Mouse (Mus musculus) Muller cell, postnatal 12 days (primary cell): ENCODE measurements around the gene Dhx15.

Experiments used
- DNase-seq: peaks from one replicate; pipeline ENCODE4 v3.0.0-alpha.2; 2015; ENCODE audit errors: inconsistent ontology term

Dhx15 gene

DNA sequence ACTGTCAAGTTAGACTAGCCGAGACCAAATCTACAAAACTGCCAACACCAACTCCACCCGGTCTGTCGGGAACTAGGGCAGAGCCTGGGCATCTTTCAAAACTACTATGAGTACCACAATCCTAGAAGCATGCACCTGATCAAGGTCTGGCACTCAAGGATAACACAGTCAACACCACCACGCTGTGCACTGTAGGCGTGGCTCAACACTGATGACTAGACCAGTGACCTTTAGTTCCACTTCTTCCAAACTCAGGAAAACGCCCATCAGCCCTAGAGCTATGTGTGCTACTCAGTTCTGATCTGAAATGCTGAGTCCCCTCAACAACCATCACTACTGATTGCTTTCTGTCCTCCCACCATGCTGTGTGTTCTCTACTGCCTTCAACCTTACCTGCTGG is 44.6 kb downstream of the Dhx15 start:
- DNase-seq, result no peak

DNA sequence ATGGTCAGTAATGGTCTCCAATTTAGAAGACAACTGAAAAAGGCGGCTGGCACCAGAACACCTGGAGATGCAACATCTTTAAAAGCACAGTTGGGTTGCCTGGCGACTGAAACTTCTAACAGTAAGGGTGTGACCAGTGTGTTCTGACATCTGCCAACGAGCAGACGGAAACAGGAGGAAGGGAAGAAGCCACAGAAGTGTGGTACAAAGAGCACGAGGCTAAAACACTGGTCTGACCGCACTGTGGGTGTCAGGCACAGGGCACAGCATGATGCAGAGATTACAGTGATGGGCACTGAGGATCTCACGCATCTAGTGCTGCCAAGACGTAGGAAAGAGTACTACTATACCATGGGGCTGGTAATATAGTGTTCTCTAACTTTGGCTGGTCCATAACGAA is 48.4 kb downstream of the Dhx15 start:
- DNase-seq, result no peak

DNA sequence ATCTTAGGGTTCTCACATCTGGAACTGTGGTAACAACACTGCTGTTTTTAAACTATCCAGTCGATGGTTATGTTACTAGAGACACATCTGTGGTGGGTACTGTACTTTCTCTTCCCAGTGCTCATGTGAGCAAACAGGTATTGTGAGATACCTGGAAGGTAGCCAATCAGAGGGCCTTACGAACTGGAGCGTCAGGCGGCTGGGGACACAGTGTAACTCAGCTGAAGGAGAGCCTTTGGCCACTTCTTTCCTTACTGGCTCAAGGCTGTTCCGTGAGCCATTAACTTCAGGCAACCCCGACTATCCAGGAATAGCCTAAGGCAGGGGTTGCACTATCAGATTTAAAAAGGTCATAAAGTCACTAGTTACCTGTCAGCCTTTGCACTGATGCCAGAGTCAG is 51.5 kb downstream of the Dhx15 start:
- DNase-seq, result no peak

DNA sequence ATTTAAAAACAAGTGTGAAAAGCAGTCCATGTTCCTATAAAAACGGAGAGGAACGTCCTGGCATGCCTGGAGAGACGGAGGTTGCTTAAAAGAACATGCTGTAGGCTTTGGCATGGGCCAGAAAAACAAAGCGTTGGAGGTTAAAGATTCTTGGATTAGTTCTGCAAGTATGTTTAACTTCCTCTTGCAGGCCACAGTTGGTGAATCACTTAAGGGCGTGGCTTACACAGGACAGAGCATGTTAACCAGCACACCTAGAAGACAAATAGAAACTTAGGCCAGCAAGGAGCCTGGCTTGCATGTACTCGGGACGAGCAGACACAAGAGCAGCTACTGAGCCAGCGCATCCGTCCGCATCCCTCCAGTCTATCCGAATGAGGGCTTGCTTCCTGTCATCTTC is 52.2 kb downstream of the Dhx15 start:
- no peak for DNase-seq

DNA sequence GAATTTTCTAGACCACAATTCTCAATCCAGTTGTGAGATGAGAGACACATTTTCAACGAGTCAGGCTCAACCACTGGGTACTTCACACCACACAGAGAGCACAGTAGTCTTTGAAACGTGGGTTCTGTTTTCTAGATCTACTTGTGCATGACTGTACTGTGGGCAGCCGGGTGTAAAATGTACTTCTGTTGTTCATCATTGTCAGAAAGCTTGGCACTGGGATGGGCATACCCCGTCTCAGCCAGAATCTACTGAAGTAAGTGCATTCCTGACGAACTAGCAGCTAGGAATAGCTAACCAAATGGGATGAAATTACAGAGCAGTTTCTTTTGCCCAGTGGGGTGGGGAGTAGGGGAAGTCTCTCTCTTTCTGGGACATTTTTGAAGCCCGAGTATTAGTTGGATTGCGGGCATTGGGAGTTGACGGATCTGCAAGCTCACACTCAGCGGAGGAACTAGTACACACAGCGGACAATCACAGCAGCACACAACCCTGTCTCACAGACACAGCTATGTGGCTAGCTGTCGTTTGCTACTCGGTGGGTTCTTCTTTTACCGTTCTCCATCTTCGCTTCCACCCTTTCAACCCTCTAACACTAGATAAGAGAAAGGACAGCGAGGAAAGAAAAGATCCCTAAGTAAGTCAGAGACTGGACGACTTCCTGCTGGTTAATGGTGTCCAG is 54.7 kb downstream of the Dhx15 start:
- DNase-seq, result peak; percentile 67

DNA sequence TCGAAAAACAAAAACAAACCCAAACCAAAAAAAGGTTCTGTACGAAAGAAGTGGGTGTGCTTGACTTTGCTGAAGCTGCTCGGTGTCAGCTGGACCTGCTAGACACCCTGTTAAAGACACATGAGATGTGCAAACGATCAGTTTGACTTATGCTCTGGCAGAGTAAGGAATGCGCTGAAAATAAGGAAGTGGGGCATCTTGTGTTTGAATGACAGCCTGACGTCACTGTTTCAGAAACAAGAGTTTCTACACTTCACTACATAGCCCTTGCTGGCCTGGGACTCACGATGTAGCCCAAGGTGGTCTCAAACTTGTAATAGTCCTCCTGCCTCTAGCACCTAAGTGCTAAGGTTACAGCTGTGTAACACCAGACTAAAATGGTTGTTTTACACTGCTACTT is 57.5 kb downstream of the Dhx15 start:
- no peak for DNase-seq

DNA sequence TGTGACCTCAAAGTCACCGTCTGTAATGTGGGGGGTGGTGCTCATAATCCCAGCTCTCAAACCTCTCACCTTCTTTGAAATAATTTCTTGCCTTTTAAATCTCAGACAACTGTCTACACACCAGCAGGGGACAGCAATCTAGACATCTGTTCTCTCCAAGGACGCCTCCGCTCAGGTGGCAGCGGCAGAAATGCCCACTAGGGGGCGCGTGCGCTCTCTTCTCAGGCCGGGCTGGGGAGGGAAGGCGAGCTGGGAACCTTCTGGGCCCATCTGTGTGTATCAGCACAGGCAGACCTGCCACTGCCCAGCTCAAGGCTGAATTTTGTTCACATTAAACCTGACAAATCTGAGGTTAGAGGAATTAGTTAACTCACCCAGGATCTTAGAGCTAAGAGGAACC is 58.2 kb downstream of the Dhx15 start:
- peak; percentile 12 for DNase-seq

DNA sequence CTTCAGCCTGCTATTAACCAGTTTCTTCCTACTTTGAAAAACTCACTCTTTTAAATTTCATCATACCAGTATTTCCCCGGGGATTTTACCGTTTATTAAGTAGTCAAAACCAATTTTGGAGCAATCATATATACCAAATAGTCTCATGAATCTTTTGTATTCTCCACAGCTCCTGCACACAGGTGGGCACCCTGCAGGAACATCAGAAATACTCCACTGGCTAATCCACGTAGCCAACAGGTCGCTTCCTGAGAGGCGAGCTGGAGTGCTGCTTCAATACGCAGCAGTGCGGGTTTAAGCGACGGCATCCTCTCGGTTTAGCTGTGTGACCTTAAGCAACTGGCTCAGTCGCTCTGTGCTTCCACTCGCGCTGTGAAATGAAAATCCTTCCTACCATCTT is 58.9 kb downstream of the Dhx15 start:
- DNase-seq, result no peak

DNA sequence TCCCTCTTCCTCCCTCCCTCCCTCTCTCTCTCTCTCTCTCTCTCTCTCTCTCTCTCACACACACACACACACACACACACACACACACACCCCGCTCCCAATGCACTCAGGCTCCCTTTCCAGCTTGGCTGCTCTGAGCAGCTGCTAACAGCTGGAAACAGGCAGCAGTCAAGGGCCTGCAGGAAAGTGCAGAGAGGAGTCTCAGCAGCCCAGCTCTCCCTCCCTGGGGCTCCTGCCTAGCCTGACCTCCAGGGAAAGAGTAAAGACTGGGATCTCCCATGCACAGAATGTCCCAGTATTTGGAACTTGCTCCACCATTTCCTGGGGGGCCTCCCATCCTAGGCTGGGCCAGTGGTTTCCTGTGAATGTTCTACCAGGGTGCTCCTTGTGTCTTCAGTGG is 59.8 kb downstream of the Dhx15 start:
- DNase-seq, result no peak

DNA sequence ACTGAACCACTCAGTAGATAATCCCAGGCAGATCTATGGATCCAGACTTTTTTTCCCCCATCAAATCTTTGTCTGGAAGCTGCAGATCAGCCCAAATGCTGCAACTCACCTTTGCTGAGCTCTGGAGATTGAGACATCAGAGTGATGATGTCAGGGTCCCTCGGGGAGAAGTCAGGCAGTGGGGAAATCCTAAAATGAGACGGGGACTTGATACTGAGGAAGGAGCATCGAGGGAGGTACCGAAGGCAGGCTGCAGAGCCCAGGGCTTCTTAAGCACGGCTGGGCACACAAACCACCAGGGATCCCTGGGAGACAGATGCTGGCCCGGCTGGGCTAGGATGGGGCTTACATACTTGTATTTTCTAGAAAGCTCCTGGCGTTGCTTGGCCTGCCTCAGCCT is 64.1 kb downstream of the Dhx15 start:
- no peak for DNase-seq

DNA sequence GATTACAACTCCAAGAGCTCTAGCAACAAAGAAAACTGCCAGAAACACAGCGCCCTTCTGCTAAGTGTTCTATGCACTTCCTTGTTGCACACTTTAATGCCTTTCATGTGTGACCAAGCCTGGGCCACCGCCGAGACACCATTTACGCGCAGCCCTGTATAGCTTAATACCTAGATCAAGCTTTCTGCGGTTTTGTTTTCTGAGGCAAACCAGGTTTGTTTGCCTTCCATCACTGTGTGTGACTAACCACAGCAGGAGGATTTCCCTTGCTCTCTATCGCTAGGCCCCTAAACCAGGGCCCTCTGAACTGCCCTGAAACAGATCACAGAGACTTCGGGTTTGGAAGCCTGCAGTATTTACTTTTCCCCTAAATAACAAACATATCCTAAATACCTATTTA is 64.5 kb downstream of the Dhx15 start:
- DNase-seq, result no peak

DNA sequence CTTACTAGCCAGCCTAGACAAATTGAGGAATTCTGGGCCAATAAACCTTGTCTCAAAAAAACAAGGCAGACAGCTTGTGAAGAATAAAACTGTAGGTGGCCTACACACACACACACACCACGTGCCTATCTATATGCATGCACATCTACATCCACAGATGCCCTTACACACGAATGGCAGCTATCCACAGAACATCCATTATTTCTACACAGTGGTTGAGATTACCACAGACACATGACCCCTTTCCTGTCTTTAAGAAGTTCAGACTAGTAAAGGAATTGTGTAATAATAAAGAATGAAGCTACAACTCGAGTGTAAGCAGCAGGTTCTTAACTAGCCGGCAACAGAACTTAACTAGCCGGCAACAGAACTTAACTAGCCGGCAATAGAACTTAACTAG is 68.2 kb downstream of the Dhx15 start:
- no peak for DNase-seq

DNA sequence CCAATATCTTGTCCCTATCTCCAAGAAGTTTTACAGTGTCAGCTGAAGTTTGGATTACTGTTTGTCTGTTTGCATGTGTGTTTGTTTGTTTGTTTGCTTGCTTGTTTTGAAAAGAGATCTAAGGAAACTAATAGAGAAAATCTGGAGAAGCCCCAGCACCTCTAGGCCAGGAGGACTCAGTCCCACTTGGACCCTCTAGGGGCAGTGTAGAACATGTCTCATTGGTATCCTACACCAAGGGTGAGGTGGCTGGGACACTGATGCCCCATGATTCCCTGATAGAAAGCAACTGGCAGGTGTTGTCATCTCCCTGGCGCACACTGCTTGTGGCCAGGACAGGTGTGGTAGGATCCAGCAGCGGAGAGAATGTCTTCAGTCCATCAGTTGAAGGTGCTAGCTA is 70.5 kb downstream of the Dhx15 start:
- DNase-seq, result no peak

DNA sequence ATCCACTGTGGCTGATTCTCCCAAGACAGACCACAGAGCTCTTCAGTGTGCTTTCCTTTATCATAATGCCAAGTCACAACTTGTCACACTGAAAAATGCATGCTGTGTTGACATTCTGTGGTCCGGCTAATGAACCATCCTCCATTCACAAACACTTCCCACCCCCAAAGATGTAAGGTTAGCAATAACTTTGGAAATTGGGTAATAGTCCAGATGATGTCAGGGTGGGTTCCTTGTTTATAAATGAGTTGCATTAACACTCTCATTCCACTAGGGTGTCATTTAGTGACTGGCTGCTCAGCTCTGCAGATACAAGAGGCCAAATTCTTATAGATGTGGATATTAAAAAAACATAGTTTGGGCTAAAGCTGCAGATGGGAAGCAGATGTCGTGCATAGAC is 71.1 kb downstream of the Dhx15 start:
- no peak for DNase-seq

DNA sequence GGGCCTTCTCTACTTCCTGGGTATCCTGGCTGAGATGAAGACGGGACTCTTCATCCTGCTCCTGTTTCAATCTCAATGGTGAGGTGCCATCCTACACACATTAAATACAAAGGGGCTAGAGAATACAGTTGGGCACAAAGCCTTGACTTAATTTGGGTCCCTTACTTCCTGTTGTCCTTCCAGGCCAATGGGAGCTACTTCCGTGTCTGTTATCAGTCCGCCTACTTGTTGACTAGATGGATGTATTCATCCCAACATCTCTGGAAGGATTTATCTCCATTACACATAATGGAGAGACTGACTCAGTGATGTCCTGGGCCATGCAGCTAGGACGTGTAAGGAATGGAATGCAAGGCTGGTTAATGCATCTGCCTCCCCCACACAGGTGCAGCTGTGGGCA is 72.5 kb downstream of the Dhx15 start:
- no peak for DNase-seq

DNA sequence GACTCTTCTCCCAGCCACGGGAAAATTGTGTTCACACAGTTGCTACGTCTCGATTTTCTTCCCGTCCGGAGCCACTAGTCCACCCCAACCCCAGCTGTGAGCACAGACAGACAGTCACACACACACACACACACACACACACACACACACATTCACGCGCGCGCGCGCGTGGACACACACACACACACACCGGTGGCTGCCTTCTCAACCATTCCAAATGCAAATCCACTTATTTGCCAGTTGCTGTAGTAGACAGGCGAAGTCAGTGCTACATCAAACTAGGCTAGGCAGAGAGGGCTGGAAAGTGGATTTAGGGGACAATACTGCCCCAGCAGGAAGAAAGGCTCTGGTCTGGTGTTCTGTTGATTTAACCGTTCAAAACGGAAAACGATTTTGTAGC is 73.9 kb downstream of the Dhx15 start:
- DNase-seq, result no peak

DNA sequence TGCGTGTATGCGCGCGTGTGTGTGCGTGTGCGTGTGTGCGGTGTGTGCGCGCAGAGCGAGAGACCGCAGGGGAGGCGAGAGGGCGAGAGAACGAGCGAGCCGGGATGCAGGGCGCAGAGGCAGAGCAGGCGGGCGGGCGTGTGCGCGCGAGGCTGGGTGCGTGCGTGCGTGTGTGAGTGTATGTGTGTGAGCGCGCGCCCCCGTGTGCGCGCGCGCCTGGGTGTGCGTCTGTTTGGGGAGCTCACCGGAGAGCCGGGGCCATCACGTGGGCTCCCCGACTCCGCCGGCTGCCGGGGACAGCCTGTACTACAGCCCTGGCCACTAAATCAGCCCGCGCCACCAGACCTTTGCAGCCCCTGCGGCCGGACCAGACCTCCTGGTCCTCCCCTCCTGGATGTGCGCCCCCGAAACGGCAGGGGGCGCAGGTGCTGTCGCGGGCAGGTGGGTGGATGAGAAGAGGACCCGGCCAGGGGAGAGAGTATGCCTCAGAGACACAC is 74.4 kb downstream of the Dhx15 start:
- DNase-seq, result peak; percentile 88

DNA sequence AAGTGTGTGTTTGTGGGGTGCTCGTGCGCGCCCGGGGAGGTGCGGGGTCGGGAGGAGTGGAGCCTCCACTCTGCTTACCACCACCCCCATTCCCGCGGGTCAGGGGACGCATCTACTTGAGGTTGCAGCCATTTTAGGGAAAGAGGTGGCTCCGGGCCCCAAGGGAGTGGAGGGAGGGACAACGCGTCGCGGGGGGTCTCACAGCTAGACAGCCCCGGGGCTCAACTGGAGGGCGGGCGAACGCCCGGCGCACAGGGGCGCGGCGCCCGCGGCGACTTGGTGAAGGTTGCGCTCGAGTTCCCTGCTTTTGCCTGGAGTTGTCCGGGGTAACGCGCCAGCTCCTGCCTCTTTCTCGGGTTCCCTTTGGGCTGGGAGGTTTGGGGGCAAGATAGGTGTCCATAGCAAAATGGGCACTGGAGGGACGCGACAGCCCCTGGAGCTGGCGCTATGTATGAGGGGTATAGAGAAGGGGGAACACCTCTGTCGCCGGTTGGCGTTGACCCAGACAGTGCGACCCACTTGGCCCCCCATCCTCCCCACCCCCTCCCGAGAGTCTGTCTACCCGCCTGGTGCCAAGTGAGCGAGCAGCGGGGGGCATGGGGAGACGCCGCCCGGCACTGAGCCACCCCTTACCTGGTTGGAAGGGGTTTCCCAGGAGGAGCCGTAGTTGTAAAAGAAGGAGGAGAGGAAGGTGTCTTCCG is 75.4 kb downstream of the Dhx15 start:
- peak; percentile 26 for DNase-seq

DNA sequence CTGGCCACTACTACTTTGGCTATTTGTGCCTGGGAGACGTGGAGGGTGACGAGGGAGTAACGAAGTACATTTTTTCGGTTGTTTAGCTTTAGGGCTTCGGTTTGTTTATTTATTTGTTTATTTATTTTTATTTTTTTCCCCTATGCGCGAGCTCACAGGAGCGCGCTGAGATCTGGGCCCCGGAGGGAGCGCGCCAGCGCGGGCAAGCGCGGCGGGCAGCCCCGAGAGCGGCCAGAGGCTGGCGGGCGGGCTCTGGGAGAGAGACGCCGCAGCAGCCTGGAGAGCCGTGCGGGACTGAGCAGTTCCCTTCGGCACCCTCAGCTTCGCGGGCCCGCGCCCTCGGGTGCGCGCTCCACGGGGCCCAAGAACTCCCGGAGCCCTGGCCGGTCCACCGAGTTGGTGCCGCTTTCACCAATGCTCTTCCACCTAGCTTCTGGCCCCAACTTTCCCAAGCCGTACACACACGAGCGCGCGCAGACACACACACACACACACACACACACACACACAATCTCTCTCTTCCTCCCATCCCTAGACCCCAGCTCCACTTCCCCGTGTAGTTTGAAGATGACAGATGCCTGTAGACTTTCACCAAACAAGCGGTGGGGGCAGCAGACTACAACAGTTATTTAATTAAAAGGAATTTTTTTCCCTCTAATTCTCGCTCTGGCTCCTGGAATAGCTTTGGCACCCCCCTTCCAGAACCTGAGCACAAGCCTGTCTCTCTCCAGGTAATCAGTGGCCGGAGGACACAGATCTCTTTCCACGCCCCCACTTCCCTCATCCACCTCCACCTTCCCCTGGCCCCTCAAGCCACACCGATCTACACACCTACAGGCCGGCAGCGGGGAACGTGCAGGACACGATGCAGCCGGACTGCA is 76.2 kb downstream of the Dhx15 start:
- DNase-seq, result peak; percentile 56

DNA sequence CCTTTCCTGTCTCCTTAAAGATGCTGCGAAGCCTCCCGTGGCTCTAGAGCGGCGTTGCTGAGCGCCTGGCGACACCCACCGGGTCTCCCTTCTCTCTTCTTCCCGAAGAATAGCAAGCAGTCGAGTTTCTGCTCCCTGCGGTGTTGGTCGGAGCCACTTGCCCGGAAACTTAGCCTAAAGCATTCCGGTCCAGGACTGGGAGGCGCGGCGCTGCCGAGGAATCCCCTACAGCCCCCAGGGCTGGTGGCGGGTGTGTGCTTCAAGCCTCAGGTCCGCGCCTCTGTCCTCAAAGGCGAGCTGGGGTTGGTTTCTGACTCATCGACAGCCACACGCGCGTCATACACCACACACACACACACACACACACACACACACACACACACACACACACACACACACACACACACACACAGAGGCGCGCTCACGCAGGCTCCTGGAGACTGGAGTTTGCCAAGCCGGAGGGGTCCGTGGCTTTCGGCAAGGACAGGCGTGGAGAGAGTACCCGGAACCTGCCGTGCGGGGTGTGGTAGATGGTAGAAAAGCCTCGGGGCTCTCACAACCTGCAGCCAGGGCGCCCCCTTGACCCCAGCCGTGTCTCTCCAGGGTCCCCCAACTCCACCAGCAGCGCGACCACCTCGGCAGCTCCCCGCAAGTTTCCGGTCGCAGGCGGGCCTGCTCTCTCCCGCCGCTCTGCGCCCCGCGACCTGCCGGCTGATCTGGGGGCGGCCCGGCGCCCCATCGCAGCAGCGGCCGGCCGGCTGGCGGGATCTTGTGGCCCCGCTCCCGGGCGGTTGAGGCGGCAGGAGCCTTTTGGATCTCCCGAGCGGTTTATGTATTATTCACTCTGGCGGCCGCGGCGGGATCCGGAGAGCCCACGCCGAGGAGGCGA is 77.1 kb downstream of the Dhx15 start:
- peak; percentile 65 for DNase-seq

DNA sequence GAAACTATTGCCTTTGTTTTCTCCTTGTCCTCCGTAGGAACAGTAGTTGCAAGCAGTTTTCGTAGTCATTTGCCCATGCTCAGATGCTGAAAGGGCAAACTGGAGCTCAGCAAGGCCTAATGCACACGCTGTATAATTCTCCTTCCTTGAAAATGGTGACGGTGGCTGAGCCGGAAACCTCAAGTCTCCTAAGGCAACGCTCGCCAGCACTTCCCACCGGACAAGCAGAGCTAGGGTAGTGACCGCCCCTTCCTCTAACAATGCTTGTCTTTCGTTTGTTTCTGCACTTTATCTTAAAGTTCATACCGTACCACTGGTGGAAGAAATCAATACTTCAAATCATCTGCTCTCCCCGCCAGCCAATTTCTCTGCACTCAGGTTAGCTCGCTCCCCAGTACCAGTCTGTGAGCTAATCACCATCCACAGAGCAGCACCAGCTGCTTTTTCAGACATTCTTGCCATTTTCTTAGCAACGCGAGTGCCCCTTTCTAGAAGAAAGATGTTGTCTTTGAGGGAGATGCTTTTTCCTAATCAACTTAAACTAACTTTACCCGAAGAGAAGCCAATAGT is 78.0 kb downstream of the Dhx15 start:
- DNase-seq, result no peak
